Mouse (Mus musculus): ENCODE data around the gene Fkbp10. TPM values are rescaled to one million over a fixed set of nuclear protein-coding genes. Genes with fewer than 3 reads are reported as not detected.

Gene Fkbp10
- polyA plus RNA-seq, 1 experiment from 2014 or later = 114 TPM

DNA sequence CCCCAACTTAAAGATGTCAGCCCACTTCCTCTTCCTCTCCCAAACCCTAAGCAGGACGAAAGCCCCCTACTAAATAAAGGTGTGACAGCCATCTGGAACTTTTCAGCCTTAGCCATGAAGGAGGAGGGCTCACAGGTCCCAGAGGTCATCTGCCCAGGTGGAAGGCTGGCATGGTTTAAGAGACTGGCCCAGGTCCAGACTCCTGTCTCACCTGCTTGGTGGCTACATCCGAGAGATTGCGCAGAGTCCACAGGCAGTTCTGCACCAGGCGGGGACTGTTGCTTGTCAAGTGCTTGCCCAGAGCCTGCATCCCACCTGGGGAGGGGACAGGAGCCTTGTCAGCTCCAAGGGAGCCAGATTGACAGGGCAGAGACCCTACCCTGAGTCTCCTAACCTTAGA lies 36.2 kb upstream of the Fkbp10 start:
- no peak for ATAC-seq (ENCODE audit: insufficient read depth, low FRiP score)

DNA sequence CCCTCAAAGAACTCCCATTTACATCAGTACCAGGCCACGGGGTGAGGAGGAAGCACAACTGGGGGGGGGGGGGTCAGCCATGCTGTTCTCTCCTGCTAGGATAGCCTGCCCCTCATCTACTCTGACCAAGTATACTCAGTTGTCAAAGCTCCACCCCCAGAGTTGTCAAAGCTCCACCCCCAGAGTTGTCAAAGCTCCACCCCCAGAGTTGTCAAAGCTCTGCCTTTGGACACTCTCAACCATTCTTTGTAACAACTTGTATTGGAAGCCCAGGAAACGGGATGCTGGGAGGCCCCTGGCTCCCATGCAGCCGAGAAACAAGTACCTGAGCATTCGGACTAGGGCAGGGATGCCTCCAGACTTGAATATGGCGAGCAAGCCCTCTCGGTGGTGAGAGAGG lies 32.8 kb upstream of the Fkbp10 start:
- WGBS = 83% methylated on average over 6 of the region's 6 CpGs
- no peak overlapping the region for H3K4me3 ChIP-seq (replicated peaks; ENCODE audit: low read length)
- H3K36me3 ChIP-seq (ENCODE audit: control insufficient read depth, insufficient read depth, low read length) = peaks cover 36% of the 10 kb centered on the region
- peaks cover 19% of the 10 kb centered on the region for H3K4me1 ChIP-seq (ENCODE audit: control insufficient read depth, insufficient read depth, low read length)
- no peak overlapping the region for H3K9ac ChIP-seq (ENCODE audit: low read length)
- ATAC-seq (ENCODE audit: insufficient read depth, low FRiP score) = no peak
- no peak overlapping the region for H3K27ac ChIP-seq (ENCODE audit: low read length)
- no peaks in the 10 kb centered on the region for H3K27me3 ChIP-seq (ENCODE audit: control insufficient read depth, insufficient read depth, low read length)
- H3K9me3 ChIP-seq (replicated peaks; ENCODE audit: control insufficient read depth, low read length) = no peaks in the 10 kb centered on the region
- no peak overlapping the region for H3K4me2 ChIP-seq (ENCODE audit: low read depth, low read length)

More for the DNA sequence above, 36.2 kb upstream of the Fkbp10 start:
- Histone ChIP-seq H3K4me2 (ENCODE audit: low read depth, low read length) (no peak overlapping the region), H3K9me3 (replicated peaks; ENCODE audit: control insufficient read depth, low read length) (no peaks in the 10 kb centered on the region), H3K27ac (ENCODE audit: low read length) (no peak overlapping the region), H3K36me3 (ENCODE audit: control insufficient read depth, insufficient read depth, low read length) (peaks cover 35% of the 10 kb centered on the region), H3K4me3 (replicated peaks; ENCODE audit: low read length) (no peak overlapping the region), H3K4me1 (ENCODE audit: control insufficient read depth, insufficient read depth, low read length) (no peaks in the 10 kb centered on the region), H3K27me3 (ENCODE audit: control insufficient read depth, insufficient read depth, low read length) (no peaks in the 10 kb centered on the region), H3K9ac (ENCODE audit: low read length) (no peak overlapping the region)
- 84% methylated on average over 4 of the region's 4 CpGs for WGBS

DNA sequence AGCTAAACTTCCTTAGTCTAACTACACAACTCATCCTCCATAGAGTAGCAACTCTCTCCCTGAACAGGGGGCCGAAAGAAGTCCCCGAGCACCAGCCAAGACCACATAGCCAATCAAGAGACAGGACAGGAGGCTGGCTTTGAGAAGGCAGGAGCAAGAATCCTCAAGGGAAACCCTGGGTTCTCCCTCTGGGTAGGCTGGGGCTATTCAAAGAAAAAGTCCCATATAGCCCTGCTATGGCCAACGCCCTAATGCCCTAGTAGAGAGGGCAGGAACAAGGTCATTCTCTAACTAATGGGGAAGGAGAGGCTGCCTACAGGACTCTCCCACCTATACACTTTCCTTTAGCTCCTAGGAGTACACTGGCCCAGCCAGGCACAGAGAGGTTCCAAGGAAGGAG lies 30.5 kb upstream of the Fkbp10 start:
- no peak overlapping the region for H3K4me3 ChIP-seq (replicated peaks; ENCODE audit: low read length)
- H3K27ac ChIP-seq (ENCODE audit: low read length) = no peak overlapping the region
- no peak overlapping the region for H3K4me2 ChIP-seq (ENCODE audit: low read depth, low read length)
- whole genome bisulfite sequencing = 91% methylated on average over 3 of the region's 3 CpGs
- ATAC-seq (ENCODE audit: insufficient read depth, low FRiP score) = no peak
- no peaks in the 10 kb centered on the region for H3K9me3 ChIP-seq (replicated peaks; ENCODE audit: control insufficient read depth, low read length)
- H3K36me3 ChIP-seq (ENCODE audit: control insufficient read depth, insufficient read depth, low read length) = peaks cover 31% of the 10 kb centered on the region
- H3K27me3 ChIP-seq (ENCODE audit: control insufficient read depth, insufficient read depth, low read length) = no peaks in the 10 kb centered on the region
- H3K4me1 ChIP-seq (ENCODE audit: control insufficient read depth, insufficient read depth, low read length) = peaks cover 42% of the 10 kb centered on the region
- no peak overlapping the region for H3K9ac ChIP-seq (ENCODE audit: low read length)

DNA sequence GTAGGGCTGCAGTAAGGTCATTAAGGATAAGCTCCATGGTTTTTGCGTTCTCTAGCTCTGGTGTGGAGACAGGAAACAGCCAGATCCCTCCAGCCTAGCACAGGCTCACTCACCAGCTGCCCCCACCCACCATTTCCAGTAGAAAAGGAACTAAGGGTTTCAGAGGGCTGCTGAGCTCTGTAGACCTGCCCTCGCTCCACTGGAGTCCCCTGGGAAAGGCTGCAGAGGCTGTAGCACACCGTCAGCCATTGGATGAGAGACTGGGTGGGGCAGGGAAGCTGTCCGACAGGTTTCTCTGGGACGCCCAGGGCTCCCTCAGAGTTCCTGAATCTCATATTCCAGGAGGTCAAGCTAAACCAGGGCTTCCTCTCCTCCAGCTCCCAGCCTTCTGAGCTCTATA lies 28.9 kb upstream of the Fkbp10 start:
- H3K4me1 ChIP-seq (ENCODE audit: control insufficient read depth, insufficient read depth, low read length) = peaks cover 57% of the 10 kb centered on the region
- peaks cover 20% of the 10 kb centered on the region for H3K36me3 ChIP-seq (ENCODE audit: control insufficient read depth, insufficient read depth, low read length)
- H3K4me2 ChIP-seq (ENCODE audit: low read depth, low read length) = peak overlapping the region; percentile 47
- WGBS = 52% methylated on average over 5 of the region's 5 CpGs
- no peaks in the 10 kb centered on the region for H3K9me3 ChIP-seq (replicated peaks; ENCODE audit: control insufficient read depth, low read length)
- H3K4me3 ChIP-seq (replicated peaks; ENCODE audit: low read length) = 0 out of 2 replicates have a peak overlapping the region, but pooled peaks have one; percentile 1
- H3K9ac ChIP-seq (ENCODE audit: low read length) = peak overlapping the region; percentile 60
- peak; percentile 79 for ATAC-seq (ENCODE audit: insufficient read depth, low FRiP score)
- H3K27me3 ChIP-seq (ENCODE audit: control insufficient read depth, insufficient read depth, low read length) = no peaks in the 10 kb centered on the region
- H3K27ac ChIP-seq (ENCODE audit: low read length) = peak overlapping the region; percentile 97

DNA sequence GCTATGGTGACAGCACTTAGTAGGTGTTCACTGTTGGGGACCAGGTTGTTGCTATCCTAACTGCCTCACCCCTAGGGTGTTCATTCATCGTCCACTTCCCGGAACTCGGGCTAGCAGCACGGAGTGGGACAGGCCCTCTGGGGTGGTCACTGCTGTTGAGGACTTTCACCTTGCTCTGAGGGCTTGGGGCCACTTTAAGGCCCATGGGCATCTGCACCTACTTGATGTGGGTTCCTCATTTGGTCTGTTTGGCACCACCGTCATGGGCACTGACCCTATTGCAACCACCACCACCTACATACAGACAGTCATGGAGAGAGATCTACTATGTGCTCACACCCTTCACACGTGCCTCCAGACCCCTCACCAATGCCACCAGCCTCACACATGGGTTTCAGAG lies 28.4 kb upstream of the Fkbp10 start:
- no peaks in the 10 kb centered on the region for H3K9me3 ChIP-seq (replicated peaks; ENCODE audit: control insufficient read depth, low read length)
- 75% methylated on average over 6 of the region's 6 CpGs for WGBS
- H3K4me2 ChIP-seq (ENCODE audit: low read depth, low read length) = peak overlapping the region; percentile 47
- H3K27ac ChIP-seq (ENCODE audit: low read length) = peak overlapping the region; percentile 97
- H3K4me1 ChIP-seq (ENCODE audit: control insufficient read depth, insufficient read depth, low read length) = peaks cover 61% of the 10 kb centered on the region
- ATAC-seq (ENCODE audit: insufficient read depth, low FRiP score) = no peak
- peak overlapping the region; percentile 60 for H3K9ac ChIP-seq (ENCODE audit: low read length)
- H3K27me3 ChIP-seq (ENCODE audit: control insufficient read depth, insufficient read depth, low read length) = no peaks in the 10 kb centered on the region
- peaks cover 16% of the 10 kb centered on the region for H3K36me3 ChIP-seq (ENCODE audit: control insufficient read depth, insufficient read depth, low read length)
- H3K4me3 ChIP-seq (replicated peaks; ENCODE audit: low read length) = peak overlapping the region; percentile 5; the same call in 1 of the 2 replicates

DNA sequence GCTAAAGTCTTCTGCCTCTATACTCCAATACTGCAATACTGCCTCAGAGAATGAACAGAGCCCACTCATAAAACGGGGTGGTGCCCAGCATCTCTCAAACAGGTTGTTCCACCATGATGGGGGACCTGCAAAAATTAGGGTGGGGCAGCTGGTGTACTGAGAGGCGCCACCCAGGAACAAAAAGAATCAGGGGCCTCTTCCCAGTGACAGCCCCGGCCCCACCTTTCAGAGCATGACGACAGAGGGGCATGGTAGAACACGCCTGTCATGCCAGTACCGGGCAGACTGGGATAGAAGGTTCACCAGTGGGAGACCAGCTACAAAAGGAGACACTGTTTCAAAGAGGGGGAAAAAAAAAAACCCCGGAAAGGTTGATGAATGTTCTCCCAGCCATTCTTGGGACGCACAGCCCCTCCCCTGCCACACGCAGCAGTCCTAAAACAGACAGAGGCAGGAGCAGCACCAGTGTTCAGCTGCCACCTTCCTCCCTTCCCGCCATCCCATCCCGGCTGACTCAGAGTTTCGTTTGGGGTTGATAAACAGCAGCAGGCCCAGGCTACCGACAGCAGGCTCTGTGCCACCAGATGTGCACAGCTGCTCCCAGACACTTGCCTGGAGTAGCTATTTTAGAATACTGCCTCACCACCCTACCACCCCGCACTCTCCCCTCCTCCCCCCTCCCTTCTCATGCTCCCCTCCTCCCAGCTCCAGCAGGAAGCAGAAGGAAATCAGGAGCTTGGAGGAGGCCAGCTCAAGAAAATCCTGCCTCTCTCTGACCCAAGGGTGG lies 27.7 kb upstream of the Fkbp10 start:
- H3K27ac ChIP-seq (ENCODE audit: low read length) = peak overlapping the region; percentile 97
- H3K4me1 ChIP-seq (ENCODE audit: control insufficient read depth, insufficient read depth, low read length) = peaks cover 66% of the 10 kb centered on the region
- H3K4me3 ChIP-seq (replicated peaks; ENCODE audit: low read length) = peak overlapping the region; percentile 12
- no peaks in the 10 kb centered on the region for H3K27me3 ChIP-seq (ENCODE audit: control insufficient read depth, insufficient read depth, low read length)
- peak; percentile 57 for ATAC-seq (ENCODE audit: insufficient read depth, low FRiP score)
- H3K9ac ChIP-seq (ENCODE audit: low read length) = peak overlapping the region; percentile 60
- no peaks in the 10 kb centered on the region for H3K9me3 ChIP-seq (replicated peaks; ENCODE audit: control insufficient read depth, low read length)
- peak overlapping the region; percentile 47 for H3K4me2 ChIP-seq (ENCODE audit: low read depth, low read length)
- 17% methylated on average over 14 of the region's 14 CpGs for WGBS
- peaks cover 13% of the 10 kb centered on the region for H3K36me3 ChIP-seq (ENCODE audit: control insufficient read depth, insufficient read depth, low read length)

DNA sequence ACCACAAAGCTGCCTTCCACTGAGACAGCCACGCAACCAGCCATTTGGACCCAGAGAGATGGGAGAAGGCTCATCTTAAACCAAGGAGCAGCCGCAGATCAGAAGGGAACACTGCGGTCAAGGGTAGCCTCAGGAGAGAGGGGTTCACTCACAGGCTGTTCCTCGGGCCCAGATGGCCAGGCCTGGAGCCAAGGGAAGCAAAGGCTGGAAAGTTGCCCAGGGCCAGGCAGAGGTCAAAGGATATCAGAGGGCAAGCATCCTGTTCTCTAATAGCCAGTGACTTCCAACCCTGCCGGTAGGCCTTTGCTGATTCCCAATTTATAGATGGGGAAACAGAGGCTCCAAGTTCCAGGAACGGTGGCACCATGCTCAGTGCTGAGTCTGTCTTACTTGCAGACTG lies 26.9 kb upstream of the Fkbp10 start:
- 57% methylated on average over 6 of the region's 6 CpGs for WGBS

DNA sequence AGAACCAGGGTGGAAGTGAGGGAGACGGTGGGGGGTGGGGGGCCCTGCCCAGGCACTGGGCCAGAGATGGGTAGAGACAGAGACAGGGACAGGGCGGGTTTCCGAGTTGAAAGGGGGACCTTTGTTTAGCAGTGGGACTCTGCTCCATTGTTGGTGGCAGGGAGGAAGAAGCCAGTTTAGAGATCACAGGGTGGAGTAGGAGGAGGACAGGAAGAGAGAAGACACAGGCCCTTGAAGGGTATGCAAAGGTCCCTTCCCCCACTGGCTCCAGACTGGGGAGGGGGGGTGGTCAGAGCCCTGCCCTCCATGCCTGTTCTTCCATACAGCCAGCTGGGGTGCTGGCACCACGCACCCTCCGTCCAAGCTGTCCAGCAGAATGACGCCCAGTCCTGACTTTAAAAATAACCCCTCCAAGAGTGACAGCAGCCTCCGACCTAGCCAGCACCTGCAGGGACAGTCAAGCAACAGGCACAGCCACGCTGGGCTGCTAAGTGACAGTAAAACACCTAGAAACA lies 25.5 kb upstream of the Fkbp10 start:
- Histone ChIP-seq H3K9me3 (replicated peaks; ENCODE audit: control insufficient read depth, low read length) (no peaks in the 10 kb centered on the region), H3K4me2 (ENCODE audit: low read depth, low read length) (peak overlapping the region; percentile 32)
- no peak for ATAC-seq (ENCODE audit: insufficient read depth, low FRiP score)

More for the DNA sequence above, 26.9 kb upstream of the Fkbp10 start:
- no peak for ATAC-seq (ENCODE audit: insufficient read depth, low FRiP score)
- Histone ChIP-seq H3K9ac (ENCODE audit: low read length) (peak overlapping the region; percentile 60), H3K36me3 (ENCODE audit: control insufficient read depth, insufficient read depth, low read length) (peaks cover 10% of the 10 kb centered on the region; the same call in 1 of the 2 replicates), H3K4me1 (ENCODE audit: control insufficient read depth, insufficient read depth, low read length) (peaks cover 74% of the 10 kb centered on the region), H3K27ac (ENCODE audit: low read length) (peak overlapping the region; percentile 97), H3K27me3 (ENCODE audit: control insufficient read depth, insufficient read depth, low read length) (no peaks in the 10 kb centered on the region), H3K4me2 (ENCODE audit: low read depth, low read length) (peak overlapping the region; percentile 47), H3K9me3 (replicated peaks; ENCODE audit: control insufficient read depth, low read length) (no peaks in the 10 kb centered on the region), H3K4me3 (replicated peaks; ENCODE audit: low read length) (no peak overlapping the region)

More for the DNA sequence above, 25.5 kb upstream of the Fkbp10 start:
- WGBS = 42% methylated on average over 8 of the region's 8 CpGs
- H3K4me3 ChIP-seq (replicated peaks; ENCODE audit: low read length) = no peak overlapping the region
- peaks cover 10% of the 10 kb centered on the region; the same call in 1 of the 2 replicates for H3K36me3 ChIP-seq (ENCODE audit: control insufficient read depth, insufficient read depth, low read length)
- H3K4me1 ChIP-seq (ENCODE audit: control insufficient read depth, insufficient read depth, low read length) = peaks cover 88% of the 10 kb centered on the region
- H3K27ac ChIP-seq (ENCODE audit: low read length) = peak overlapping the region; percentile 82
- H3K9ac ChIP-seq (ENCODE audit: low read length) = peak overlapping the region; percentile 51
- no peaks in the 10 kb centered on the region for H3K27me3 ChIP-seq (ENCODE audit: control insufficient read depth, insufficient read depth, low read length)
